Mouse (Mus musculus): ENCODE measurements around the gene Ick. TPM values are rescaled to one million over a fixed set of nuclear protein-coding genes. Genes with fewer than 3 reads are reported as not detected.
A peak's percentile ranks its signal among the peaks of the same experiment; 100 is the strongest.
"Not testable (repeated sequence)": the region's sequence is repeated elsewhere in the genome, so short reads cannot be mapped to it uniquely, and the experiment has no call there.

The Ick gene
- polyA plus RNA-seq, 1 experiment from 2014 or later = 29.3 TPM

DNA sequence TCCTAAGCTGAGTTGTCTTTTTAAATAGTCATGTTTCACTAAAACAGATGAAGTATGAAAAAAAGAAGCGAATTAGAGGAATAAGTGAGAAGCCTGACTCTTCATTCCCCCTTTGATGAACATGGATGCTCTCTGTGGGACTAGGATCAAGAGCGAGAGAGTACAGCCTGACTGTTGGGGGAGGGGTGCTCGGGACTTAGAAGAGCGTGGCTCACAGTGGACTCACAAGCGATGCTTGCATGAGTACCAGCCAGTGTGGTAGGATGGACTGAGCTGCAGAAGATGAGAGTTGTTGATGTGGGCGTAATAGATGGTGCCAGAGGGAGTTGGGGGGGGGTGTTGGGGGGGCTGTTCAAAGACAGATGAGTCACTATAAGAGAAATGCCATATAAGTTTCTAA lies 37.6 kb downstream of the Ick start:
- Histone ChIP-seq H3K4me1 (ENCODE audit: control insufficient read depth, insufficient read depth, low read length) (no peaks in the 10 kb centered on the region), H3K4me3 (ENCODE audit: low read length) (no peak overlapping the region), H3K9me3 (ENCODE audit: control insufficient read depth, low read length) (peaks cover 8% of the 10 kb centered on the region), H3K27me3 (ENCODE audit: control insufficient read depth, insufficient read depth, low read length) (no peaks in the 10 kb centered on the region), H3K36me3 (ENCODE audit: control insufficient read depth, insufficient read depth, low read length) (peaks cover 30% of the 10 kb centered on the region), H3K4me2 (replicated peaks; ENCODE audit: low read depth, low read length) (no peak overlapping the region), H3K27ac (ENCODE audit: low read depth, low read length) (no peak overlapping the region), H3K9ac (ENCODE audit: low read depth, low read length) (no peak overlapping the region)
- ATAC-seq (ENCODE audit: low FRiP score, low TSS enrichment) = no peak
- 88% methylated on average over 6 of the region's 6 CpGs for WGBS

DNA sequence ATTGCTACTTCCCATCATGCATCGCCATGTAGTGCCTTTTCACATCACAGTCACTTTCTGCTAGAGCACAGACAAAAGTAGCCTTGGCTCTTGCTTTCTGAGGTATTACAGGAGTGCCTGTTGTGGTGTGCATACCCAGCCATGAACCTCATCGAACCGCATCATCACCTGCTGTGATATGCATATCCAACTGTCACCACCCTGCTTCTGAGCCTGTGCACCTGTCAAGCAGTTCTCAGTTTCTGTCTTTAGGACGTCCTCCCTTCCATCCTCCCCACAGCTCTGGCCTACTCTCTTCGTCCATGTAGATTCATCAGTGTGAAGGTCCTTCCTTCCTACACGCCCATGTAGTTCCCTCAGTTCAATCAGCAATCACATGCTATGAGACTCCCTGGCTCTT lies 39.2 kb downstream of the Ick start:
- H3K4me3 ChIP-seq (ENCODE audit: low read length) = no peak overlapping the region
- no peaks in the 10 kb centered on the region for H3K9me3 ChIP-seq (ENCODE audit: control insufficient read depth, low read length)
- H3K4me2 ChIP-seq (replicated peaks; ENCODE audit: low read depth, low read length) = no peak overlapping the region
- peaks cover 22% of the 10 kb centered on the region; the same call in 1 of the 2 replicates for H3K36me3 ChIP-seq (ENCODE audit: control insufficient read depth, insufficient read depth, low read length)
- no peak overlapping the region for H3K9ac ChIP-seq (ENCODE audit: low read depth, low read length)
- H3K27me3 ChIP-seq (ENCODE audit: control insufficient read depth, insufficient read depth, low read length) = no peaks in the 10 kb centered on the region
- 87% methylated on average over 6 of the region's 6 CpGs for WGBS
- no peaks in the 10 kb centered on the region for H3K4me1 ChIP-seq (ENCODE audit: control insufficient read depth, insufficient read depth, low read length)
- H3K27ac ChIP-seq (ENCODE audit: low read depth, low read length) = no peak overlapping the region
- no peak for ATAC-seq (ENCODE audit: low FRiP score, low TSS enrichment)

DNA sequence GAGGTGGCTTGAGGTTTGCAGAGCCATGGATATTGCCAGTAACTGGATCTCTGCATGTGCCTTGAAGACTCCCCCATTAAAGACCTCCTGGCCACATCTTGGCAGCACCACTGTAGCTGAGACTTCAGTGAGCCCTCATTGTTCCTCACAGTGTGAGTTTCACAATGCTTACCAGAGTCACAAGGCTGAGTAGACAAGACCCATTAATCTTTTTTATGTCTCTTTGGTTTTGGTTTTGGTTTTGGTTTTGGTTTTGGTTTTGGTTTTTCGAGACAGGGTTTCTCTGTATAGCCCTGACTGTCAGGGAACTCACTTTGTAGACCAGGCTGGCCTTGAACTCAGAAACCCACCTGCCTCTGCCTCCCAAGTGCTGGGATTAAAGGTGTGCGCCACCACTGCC lies 40.8 kb downstream of the Ick start:
- WGBS = 87% methylated on average over 2 of the region's 2 CpGs

DNA sequence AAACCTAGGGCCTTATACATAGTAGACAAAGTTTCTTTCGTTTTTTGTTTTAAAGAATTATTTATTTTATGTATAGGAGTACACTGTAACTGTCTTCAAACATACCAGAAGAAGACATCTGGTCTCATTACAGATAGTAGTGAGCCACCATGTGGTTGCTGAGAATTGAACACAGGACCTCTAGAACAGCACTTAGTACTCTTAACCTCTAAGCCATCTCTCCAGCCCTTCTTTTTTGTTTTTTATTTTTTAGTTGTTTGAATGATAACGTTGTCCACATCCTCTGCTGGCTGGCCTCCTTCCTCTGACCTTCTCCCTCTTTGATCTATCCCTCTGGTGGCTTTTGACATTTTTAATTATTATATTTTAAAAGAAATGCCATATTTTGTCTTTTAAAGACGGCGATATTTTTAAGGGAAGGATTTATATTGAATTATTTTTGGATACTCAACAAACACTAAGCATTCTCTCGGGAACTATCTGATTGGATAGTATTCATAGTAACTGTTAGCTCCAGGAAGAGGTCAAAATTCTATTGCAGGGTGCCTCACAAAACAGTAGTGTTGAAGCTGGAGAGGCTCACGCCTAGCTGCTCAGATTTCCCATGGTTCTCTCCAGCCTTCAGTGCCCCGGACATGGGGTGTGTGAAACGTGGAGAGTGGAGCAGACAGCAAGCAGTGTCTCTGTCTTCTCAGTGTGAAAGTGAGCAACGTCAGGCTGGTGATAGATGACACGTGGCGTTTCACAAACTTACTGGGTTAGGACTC lies 45.4 kb downstream of the Ick start:
- Histone ChIP-seq H3K4me1 (ENCODE audit: control insufficient read depth, insufficient read depth, low read length) (0 out of 2 replicates have a peak, but pooled peaks cover 3% of the 10 kb centered on the region), H3K36me3 (ENCODE audit: control insufficient read depth, insufficient read depth, low read length) (peaks cover 43% of the 10 kb centered on the region), H3K9me3 (ENCODE audit: control insufficient read depth, low read length) (no peaks in the 10 kb centered on the region), H3K4me2 (replicated peaks; ENCODE audit: low read depth, low read length) (no peak overlapping the region), H3K4me3 (ENCODE audit: low read length) (no peak overlapping the region), H3K9ac (ENCODE audit: low read depth, low read length) (no peak overlapping the region), H3K27me3 (ENCODE audit: control insufficient read depth, insufficient read depth, low read length) (no peaks in the 10 kb centered on the region), H3K27ac (ENCODE audit: low read depth, low read length) (peak overlapping the region; percentile 48; the same call in 1 of the 2 replicates)
- 67% methylated on average over 11 of the region's 11 CpGs for WGBS
- ATAC-seq (ENCODE audit: low FRiP score, low TSS enrichment) = peak; percentile 74; the same call in 1 of the 2 replicates

More for the DNA sequence above, 40.8 kb downstream of the Ick start:
- H3K4me3 ChIP-seq (ENCODE audit: low read length); H3K4me1 ChIP-seq (ENCODE audit: control insufficient read depth, insufficient read depth, low read length); H3K4me2 ChIP-seq (replicated peaks; ENCODE audit: low read depth, low read length); H3K9ac ChIP-seq (ENCODE audit: low read depth, low read length); H3K9me3 ChIP-seq (ENCODE audit: control insufficient read depth, low read length); ATAC-seq (ENCODE audit: low FRiP score, low TSS enrichment); H3K27me3 ChIP-seq (ENCODE audit: control insufficient read depth, insufficient read depth, low read length); H3K27ac ChIP-seq (ENCODE audit: low read depth, low read length): not testable (repeated sequence)
- H3K36me3 ChIP-seq (ENCODE audit: control insufficient read depth, insufficient read depth, low read length) = peaks cover 19% of the 10 kb centered on the region; the same call in 1 of the 2 replicates

DNA sequence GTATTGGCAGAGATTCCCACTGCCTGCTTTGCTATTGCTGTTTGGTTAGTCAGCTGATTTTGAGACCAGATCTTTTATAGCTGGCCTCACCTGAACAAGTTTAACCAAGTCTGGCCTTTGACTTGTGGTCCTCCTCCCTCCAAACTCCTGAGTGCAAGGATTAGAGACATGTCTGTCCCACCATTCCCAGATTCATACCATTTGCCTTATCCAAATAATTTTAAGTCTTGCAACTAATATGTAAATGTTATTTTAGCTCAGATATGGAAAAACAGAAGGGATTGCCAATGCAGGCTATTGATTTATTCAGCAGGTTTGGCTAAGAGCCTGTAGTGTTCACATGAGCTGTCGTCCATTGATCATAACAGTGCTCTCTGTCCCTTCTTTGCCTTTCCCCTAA lies 48.2 kb downstream of the Ick start:
- H3K4me3 ChIP-seq (ENCODE audit: low read length) = no peak overlapping the region
- no peak overlapping the region for H3K4me2 ChIP-seq (replicated peaks; ENCODE audit: low read depth, low read length)
- H3K27ac ChIP-seq (ENCODE audit: low read depth, low read length) = no peak overlapping the region
- H3K36me3 ChIP-seq (ENCODE audit: control insufficient read depth, insufficient read depth, low read length) = peaks cover 66% of the 10 kb centered on the region
- H3K4me1 ChIP-seq (ENCODE audit: control insufficient read depth, insufficient read depth, low read length) = 0 out of 2 replicates have a peak, but pooled peaks cover 3% of the 10 kb centered on the region
- no peaks in the 10 kb centered on the region for H3K27me3 ChIP-seq (ENCODE audit: control insufficient read depth, insufficient read depth, low read length)
- WGBS = 90% methylated on average over 1 of the region's 1 CpGs
- no peak for ATAC-seq (ENCODE audit: low FRiP score, low TSS enrichment)
- H3K9ac ChIP-seq (ENCODE audit: low read depth, low read length) = no peak overlapping the region
- no peaks in the 10 kb centered on the region for H3K9me3 ChIP-seq (ENCODE audit: control insufficient read depth, low read length)

DNA sequence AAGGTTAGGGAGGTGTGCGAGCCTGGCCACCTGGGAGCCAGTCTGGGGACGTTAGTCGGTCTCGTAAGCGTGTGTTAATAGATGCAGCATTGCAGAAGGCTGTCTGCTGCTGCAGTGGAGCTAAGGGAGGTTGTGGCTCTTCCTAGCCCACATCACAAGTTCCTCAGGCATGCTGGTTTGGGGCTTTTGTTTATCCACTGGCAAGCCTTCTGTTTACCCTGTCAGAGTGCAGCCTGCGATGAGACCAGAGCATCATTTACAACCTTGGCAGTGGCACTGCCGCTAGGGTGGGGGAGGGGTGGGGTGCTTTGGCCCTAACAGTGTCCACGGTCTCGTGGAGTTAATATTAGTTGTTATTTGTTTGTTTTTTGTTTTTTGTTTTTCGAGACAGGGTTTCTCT lies 54.3 kb downstream of the Ick start:
- Histone ChIP-seq H3K4me1 (ENCODE audit: control insufficient read depth, insufficient read depth, low read length) (no peaks in the 10 kb centered on the region), H3K36me3 (ENCODE audit: control insufficient read depth, insufficient read depth, low read length) (peaks cover 75% of the 10 kb centered on the region), H3K9me3 (ENCODE audit: control insufficient read depth, low read length) (no peaks in the 10 kb centered on the region), H3K4me2 (replicated peaks; ENCODE audit: low read depth, low read length) (no peak overlapping the region), H3K27me3 (ENCODE audit: control insufficient read depth, insufficient read depth, low read length) (no peaks in the 10 kb centered on the region), H3K4me3 (ENCODE audit: low read length) (no peak overlapping the region), H3K27ac (ENCODE audit: low read depth, low read length) (no peak overlapping the region), H3K9ac (ENCODE audit: low read depth, low read length) (no peak overlapping the region)
- 70% methylated on average over 10 of the region's 10 CpGs for WGBS
- no peak for ATAC-seq (ENCODE audit: low FRiP score, low TSS enrichment)

DNA sequence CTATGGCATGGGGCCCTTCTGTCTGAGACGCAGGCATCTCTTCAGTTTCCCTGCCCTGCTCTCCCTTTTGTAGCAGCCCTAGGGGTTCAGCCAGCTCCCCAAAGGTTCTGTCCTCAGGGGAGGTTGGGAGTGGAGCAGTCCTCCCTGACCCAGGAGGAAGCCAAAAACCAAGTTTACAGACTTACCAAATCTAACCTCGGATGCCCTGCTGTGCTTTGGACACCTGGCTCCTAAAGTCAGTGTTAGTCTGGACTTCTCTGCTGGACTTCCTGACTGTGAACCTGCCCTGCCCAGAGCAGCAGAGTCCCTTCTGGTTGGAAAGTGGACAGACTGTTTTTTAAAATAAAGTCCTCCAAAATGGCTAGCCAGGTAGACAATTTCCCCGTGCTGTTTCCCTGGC lies 55.7 kb downstream of the Ick start:
- no peaks in the 10 kb centered on the region for H3K9me3 ChIP-seq (ENCODE audit: control insufficient read depth, low read length)
- WGBS = 86% methylated on average over 3 of the region's 3 CpGs
- no peak overlapping the region for H3K4me3 ChIP-seq (ENCODE audit: low read length)
- H3K36me3 ChIP-seq (ENCODE audit: control insufficient read depth, insufficient read depth, low read length) = peaks cover 68% of the 10 kb centered on the region
- no peak overlapping the region for H3K9ac ChIP-seq (ENCODE audit: low read depth, low read length)
- no peak overlapping the region for H3K27ac ChIP-seq (ENCODE audit: low read depth, low read length)
- ATAC-seq (ENCODE audit: low FRiP score, low TSS enrichment) = no peak
- no peaks in the 10 kb centered on the region for H3K27me3 ChIP-seq (ENCODE audit: control insufficient read depth, insufficient read depth, low read length)
- H3K4me1 ChIP-seq (ENCODE audit: control insufficient read depth, insufficient read depth, low read length) = no peaks in the 10 kb centered on the region
- H3K4me2 ChIP-seq (replicated peaks; ENCODE audit: low read depth, low read length) = no peak overlapping the region

DNA sequence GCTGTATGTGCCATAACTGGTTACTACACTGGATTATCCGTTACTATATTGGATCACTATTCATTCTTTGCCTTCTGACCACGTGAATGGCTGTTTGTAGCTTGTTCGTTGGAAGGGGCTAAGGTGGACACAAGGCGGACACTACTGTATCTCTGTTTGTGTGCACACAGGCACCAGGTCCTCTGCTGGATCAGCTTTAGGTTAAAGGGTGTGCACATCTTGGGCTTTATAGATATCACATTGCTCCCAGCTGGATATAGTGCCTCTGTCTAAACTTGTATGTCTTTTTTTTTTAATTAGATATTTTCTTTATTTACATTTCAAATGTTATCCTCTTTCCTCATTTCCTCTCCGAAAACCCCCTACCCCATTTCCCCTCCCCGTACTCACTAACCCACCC lies 56.5 kb downstream of the Ick start:
- WGBS = 92% methylated on average over 6 of the region's 6 CpGs
- Histone ChIP-seq H3K9ac (ENCODE audit: low read depth, low read length) (no peak overlapping the region), H3K27me3 (ENCODE audit: control insufficient read depth, insufficient read depth, low read length) (no peaks in the 10 kb centered on the region), H3K4me2 (replicated peaks; ENCODE audit: low read depth, low read length) (no peak overlapping the region), H3K36me3 (ENCODE audit: control insufficient read depth, insufficient read depth, low read length) (peaks cover 62% of the 10 kb centered on the region), H3K4me1 (ENCODE audit: control insufficient read depth, insufficient read depth, low read length) (no peaks in the 10 kb centered on the region), H3K27ac (ENCODE audit: low read depth, low read length) (no peak overlapping the region), H3K4me3 (ENCODE audit: low read length) (no peak overlapping the region), H3K9me3 (ENCODE audit: control insufficient read depth, low read length) (no peaks in the 10 kb centered on the region)
- no peak for ATAC-seq (ENCODE audit: low FRiP score, low TSS enrichment)

DNA sequence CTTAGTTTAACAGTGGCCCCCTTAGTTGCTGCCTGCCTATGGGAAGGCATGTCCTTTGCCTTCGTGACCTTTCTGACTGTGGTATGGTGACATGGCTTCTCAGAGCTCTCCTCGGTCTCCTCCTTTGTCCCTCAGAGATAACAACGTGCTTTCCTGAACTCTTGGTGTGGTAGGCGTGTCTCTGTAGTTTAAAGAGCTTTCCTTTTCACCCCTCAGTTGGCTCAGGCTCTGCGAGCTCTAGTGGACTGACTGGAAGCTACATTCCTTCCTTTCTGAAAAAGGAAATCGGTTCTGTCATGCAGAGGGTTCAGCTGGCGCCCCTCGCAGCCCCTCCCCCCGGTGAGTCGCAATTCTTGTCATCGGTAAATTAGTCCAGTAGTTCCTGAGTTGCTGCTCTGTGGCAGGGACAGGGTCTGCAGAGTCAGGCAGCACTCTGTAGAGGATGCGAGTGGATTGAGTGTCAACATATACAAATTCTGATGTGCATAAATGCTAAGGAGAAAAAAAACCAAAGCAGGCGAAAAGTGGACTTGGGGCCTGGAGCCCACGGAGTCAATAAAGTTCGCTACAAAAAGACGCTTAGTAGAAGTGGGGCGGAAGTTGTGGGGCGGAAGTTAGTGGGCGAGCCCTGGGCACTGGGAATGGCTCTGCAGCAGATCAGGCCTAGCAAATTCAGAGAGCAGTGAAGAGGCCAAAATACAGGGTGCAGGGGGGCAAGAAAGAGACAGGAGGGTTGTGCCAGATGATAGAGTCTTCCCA lies 57.9 kb downstream of the Ick start:
- 88% methylated on average over 19 of the region's 19 CpGs for WGBS
- Histone ChIP-seq H3K9me3 (ENCODE audit: control insufficient read depth, low read length) (no peaks in the 10 kb centered on the region), H3K27ac (ENCODE audit: low read depth, low read length) (no peak overlapping the region), H3K4me3 (ENCODE audit: low read length) (no peak overlapping the region), H3K36me3 (ENCODE audit: control insufficient read depth, insufficient read depth, low read length) (peaks cover 49% of the 10 kb centered on the region), H3K4me1 (ENCODE audit: control insufficient read depth, insufficient read depth, low read length) (no peaks in the 10 kb centered on the region), H3K4me2 (replicated peaks; ENCODE audit: low read depth, low read length) (no peak overlapping the region), H3K27me3 (ENCODE audit: control insufficient read depth, insufficient read depth, low read length) (no peaks in the 10 kb centered on the region), H3K9ac (ENCODE audit: low read depth, low read length) (no peak overlapping the region)
- ATAC-seq (ENCODE audit: low FRiP score, low TSS enrichment) = no peak

Measured in kidney, embryonic 14.5 days (tissue).